Mouse (Mus musculus) cerebellum, adult 11-12 months (tissue): ENCODE data around the gene Rgs10.

Experiments used
- DNase-seq: peaks from one replicate; pipeline ENCODE4 v3.0.0; 2022

Gene Rgs10

DNA sequence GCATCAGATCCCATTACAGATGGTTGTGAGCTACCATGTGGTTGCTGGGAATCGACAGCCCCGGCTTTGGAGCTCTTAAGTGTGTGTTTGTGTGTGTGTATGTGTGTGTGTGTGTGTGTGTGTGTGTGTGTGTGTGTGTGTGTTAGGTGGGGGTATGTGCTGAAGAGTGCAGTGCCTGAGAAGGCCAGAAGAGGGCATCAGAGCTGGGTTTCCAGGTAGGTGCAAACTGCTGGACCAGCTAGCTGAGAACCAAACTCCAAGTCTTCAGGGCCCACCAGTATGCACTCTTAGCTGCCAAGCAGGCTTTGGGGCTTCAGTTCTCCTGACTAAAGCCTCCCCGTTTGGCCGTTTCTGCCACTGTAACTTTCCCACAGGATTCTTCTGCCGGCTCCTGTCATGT lies 10.3 kb downstream of the Rgs10 start:
- no peak for DNase-seq

DNA sequence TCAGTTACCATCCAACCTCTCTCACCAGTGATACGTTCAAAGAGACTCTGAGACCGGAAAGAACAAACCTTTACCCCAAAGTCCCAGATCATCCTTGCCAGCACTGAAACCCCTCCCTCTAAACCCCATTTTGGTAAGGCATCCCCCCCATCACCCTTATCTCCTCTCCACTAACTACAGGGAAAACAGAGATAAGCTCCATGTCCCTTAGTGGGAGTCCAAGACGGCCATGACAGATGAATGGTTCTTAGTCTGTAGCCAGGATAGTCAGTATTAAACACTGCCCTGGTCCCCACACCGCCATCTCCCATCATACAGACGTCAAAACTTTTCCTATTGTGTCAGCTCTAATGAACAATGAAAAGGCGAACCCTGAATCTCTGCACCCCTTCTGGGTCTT lies 14.6 kb downstream of the Rgs10 start:
- DNase-seq = no peak

DNA sequence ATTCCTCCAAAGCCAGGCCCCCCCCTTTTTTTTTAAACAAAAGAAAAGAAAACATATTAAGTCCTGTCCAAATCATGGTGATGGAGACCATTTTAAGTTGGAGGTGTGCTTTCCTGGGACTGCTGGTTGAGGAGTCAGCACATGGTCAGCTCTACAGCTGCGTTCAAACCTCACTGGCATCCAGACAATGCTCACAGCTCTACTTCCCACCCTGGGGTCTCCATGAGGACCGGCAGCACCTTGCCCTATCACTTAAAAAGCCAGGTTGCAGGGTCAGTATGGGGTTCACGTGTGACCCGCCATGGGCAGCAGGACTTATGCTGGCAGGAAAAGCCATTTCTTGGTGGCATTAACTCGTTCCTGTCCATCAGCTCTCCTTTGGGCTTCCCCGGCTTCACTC lies 15.0 kb downstream of the Rgs10 start:
- no peak for DNase-seq

DNA sequence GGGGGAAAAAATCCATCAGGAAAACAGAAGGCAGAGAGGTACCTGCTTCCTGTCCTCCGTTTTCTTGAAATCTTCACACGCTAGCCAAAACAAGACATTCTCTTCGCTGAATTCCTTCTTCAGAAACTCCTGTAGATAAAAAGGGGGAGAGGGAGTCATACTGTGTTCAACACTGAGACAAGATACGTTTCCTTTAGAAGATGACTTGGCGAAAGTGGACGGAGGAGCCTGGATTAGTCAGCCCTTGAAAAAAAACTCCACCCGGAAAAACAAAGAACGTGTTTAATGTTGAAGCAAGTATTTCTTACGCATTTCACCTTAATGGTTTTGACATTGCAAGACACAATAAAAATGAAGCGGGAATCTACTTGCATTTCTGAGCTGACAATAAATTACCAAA lies 15.4 kb downstream of the Rgs10 start:
- no peak for DNase-seq

DNA sequence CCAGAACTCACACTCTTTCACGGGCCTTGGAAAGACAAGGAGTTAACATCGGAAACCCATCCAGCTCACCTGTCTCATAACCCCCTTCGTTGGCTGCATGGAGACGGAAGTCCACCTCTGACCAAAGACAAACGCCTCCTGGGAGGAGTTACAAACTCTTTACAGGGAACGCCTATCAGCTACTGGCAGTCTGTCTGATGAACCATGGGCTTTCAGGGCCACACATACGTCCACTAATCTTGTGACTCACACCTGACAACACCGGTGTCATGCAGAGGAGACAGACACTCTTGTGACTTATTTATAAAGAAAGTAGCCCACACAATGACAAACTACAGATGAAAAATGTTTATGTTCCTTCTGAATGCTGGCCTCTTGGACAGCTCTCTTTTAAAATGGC lies 16.0 kb downstream of the Rgs10 start:
- DNase-seq = no peak

DNA sequence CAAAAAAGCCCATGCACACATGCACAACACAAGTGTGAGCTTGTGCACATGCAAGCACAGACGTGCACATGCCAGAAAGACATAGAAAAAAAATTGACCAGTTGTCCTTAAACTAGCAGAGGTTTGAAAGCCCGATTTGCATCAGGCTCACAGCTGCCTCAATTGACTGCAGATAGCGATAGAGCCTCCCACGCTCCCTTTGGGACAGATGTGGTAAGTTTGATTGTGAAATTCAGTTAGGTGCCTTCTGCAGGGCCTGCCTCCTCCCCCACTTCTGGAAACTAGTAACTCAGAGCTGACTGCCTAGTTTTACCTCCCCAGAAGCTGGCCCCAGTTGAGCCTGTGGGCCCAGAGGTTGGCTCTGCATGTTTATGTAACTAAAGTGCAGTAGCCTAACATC lies 19.9 kb downstream of the Rgs10 start:
- DNase-seq = no peak

DNA sequence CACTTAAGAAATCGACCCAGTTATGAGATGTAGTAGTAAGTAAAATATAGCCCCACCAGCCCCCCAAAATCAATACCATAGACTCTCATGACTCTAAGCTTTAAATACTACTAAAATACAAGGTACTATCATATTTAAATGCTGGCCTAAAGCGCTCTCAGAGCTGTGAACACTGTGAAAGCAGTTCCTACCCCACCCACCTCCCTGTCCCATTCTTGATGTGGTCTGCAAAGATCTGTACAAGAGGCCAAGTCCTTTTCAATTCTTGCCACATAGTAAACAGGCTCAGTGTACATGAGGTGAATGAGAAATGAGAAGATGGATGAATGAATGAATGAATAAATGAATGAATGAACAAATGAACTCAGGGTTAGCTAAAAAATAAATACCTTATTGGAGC lies 21.5 kb downstream of the Rgs10 start:
- DNase-seq = no peak

DNA sequence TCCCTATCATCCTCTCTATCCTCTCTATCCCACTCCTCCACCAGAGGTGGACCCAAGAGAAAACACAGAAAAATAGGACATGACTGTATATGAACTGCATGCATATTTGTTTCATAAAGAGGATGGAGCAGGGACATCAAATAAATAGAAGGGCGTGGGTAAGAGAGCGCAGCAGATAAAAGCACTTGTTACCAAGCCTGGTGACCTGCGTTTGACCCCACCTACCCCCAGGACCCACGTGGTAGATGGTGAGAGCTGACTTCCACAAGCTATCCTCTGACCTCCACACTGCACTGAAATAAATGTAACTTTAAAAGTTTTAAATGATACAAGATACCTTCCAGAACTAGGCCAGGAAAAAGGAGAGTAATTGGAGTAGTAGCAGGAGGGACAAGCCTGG lies 24.8 kb downstream of the Rgs10 start:
- DNase-seq = no peak

DNA sequence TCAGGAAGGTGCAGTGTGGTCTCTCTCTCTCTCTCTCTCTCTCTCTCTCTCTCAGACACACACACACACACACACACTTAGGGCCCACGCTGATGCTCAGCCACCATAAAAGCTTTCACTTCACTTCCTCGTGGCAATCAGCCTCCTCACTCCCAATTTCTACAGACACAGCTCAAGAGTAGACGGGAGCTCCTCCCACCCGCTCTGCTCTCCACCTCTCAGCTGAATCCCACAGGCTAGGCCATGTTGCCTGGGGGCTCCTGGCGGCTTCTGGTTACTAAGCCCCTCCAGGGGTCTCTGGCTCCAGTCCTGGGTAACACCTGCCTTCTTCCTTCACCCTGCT lies 25.6 kb downstream of the Rgs10 start:
- no peak for DNase-seq

DNA sequence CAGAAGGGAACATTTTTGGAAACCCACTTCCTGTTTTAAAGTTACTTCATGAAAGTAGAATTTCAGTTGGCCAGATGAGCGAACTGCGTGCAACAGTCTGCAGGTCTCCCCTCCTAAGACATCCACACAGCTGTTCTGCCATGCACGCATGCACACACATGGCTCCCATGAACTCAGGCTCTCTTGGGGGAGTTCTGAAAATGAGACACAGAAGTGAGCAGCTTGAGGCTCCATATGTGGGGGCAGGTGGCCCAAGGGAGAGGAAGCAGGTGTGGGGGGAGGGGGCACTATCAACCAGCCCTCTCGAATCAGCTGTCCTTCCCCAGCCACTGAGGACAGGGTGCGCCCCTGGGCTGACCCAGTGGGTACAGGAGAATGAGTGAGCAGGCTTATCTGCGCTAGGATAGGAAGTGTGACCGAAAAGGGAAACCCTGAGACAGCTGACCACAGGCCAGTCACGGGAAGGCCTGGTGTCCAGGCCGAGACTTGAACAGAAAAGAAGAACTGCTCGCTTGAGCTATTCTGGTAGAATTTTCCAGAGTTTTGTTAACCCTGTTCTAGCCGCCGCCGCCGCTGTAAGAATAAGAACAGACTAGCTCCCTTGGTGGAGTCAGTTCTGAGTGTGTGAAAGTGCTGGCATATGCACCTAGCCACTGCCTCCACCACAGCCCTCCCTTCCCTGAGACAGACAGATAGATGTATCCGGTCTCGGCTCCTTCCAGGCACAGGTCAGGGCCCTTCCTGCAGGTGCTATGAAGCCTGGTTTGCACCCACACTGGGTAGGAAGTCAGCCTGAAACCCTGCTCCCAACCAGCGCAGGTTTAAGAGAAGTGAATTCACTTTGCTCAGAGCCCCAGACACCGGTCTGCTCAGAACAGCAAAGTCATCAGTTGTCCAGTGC lies 26.2 kb downstream of the Rgs10 start:
- DNase-seq = no peak

DNA sequence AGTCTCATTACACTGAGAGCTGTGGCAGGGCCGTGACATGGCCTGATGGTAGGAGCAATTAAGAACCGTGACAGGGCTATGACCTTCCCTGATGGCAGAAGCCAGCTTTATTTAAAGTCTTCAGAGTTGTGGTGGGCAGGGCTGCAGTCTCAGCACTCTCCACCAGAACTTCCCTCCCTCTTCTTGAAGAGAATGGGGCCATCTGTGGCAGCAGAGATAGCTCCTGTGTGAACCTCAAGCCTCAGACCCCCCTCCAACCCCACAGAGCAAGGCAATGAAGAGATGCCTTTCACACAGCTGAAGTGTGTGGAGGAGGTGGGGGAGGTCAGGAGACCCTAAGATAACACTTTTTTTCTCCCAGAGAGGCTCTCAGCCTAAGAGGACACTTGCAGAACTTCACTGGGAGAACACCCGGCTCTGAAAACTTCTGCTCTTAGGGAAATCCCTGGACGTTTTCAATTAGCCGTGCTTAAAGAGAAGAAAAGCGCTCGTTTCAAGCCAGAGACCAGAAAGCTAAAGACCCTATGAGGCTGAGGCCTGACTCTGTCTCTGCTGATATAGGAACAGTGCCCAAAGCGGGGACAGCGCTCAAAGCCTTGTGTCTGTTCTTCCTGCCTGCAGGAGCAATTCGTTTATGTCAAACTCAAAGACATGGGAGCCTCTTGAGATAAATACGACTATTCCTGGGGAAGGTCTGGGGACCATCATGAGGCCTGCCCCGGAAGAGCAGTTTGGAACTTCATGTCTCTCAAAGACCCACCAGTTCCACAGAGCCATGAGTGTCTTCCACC lies 27.1 kb downstream of the Rgs10 start:
- DNase-seq = no peak

DNA sequence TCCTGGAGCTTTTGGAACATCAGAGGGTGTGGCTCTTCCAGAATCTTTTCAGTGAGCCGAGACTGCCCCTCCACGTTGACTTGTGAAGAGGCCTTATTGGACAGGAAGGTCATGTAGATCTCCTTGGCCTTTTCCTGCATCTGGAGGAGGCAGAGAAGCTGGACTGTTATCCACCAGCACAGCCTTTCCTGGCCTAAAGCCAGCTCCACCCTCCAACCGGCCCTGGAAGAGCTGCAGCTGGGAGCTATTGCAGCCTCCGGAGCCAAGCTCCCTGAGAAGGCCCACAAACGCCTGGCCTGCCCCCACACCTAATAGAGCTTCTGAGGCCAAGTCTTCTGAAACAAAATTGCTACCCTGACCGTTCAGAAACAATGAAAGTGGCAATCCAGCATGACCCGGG lies 29.6 kb downstream of the Rgs10 start:
- no peak for DNase-seq

DNA sequence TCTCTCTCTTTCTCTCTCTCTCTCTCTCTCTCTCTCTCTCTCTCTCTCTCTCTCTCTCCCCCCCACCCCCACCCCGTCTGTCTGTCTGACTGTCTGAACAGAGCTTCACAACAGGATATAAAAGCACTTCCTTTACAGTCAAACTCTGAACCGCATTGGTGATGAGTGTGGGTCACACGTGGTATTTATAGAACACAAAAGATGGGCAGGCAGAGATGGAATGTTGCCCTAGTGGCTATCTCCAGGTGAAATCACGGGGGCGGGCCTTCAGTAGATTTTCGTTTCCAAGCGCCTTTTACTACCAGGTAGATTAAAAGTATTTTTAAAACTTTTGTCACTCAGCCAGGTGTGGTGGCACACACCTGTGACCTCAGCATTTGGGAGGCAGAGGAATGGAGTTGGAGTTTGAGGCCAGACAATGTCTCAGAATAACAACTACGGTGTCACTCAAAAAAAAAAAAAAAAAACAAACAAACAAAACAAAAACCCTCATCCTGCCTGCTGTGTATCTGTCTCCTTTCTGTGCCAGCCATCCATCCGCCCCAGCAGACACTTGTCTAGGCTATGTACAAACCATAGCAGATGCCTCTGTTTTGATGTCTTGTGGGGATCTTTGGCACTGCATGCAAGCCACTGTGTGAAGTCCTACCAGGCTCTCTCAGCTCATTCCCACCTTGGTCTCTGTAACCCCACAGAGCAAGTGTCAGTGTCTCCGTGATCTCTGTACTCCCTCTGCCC lies 34.7 kb downstream of the Rgs10 start:
- no peak for DNase-seq

DNA sequence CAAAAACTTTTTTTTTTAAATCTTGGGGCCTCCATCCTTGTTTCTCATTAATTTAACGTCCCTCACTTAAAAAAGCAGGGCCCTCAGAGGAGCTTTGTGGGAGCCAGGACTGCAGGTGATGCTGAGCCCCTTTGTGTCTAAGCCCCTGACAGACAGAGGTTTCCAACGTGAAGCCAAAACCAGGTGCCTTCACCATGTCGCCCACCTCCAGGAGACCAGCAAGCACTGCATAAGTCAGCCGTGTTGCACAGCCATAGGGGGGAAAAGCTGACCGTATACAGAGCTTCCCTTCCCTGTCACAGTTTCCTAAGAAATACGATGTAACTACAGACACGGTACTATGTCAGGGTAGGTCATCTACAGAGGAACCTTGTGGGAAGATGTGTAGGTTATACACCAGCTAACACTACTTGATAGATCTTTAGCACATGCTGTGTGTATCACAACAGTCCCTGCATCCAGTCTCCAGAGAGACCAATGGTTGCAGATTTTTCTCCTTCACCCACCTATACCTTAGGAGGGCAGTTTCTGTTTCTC lies 35.3 kb downstream of the Rgs10 start:
- no peak for DNase-seq

DNA sequence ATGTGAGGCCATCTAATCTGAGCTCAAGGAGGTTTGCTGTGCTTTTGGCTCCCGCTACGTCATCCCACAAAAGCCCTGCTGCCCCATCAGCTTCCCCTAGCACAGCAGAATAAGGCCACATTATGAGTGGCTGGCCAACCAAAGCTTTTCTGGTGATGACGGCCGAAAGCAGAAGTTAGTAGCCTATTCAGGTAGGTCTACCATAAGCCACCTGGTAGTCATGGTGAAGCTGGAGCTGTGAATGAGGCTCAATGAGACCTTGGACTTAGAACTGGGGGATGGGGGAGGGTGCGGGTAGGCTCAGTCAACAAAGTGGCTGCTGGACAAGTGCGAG lies 36.1 kb downstream of the Rgs10 start:
- DNase-seq = no peak

DNA sequence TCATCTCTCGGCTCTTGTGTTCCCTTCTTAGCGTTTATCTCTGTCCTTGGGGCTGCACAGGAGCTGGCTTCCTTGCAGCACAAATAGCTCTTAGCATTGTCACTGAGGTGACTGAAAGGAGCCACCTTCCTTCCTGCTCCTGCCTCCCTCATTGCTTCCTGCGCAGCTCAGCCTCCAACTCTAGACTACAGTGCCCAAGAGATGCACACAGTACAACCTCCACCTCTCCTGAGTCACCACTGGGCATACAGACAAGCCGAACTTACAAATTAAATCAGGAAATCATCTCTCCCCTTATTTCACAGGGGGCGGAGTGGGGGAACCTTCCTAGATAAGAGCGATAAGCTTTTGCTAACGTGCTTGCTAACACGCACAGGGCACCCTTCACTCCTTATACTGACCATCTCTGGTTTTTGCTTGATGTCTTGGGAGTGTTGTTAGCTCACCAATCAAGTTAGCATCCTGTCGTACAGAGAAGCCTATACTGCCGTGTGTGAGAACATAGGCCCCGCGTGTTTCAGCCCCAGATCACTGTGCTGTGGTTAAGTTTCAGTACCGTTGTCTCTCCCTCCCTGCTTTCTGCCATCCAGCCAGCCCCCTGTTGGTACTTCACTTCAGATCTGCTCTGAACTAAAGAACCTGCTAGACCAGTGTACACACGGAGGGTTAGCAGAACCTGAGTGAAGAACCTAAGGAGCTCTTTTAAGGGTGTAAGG lies 36.6 kb downstream of the Rgs10 start:
- DNase-seq = no peak

DNA sequence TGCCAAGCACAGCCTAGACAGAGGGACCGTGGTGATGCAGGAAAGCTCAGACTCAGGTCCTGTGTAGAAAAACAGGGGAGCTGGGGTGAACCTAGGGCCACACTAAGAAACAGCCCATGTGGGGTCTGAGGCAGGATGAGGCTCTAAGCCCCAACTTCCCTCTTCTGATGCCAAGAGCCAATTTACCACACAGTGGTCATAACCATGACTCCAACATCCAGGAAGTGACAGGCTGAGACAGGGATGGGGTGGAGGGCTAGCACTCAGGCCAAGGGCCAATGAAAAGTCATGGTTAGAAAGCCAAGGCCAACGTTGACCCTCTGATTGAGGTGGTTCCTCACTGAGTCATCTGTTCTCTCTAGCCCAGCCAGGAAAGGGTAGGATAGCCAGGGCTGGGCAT lies 37.6 kb downstream of the Rgs10 start:
- DNase-seq = no peak

DNA sequence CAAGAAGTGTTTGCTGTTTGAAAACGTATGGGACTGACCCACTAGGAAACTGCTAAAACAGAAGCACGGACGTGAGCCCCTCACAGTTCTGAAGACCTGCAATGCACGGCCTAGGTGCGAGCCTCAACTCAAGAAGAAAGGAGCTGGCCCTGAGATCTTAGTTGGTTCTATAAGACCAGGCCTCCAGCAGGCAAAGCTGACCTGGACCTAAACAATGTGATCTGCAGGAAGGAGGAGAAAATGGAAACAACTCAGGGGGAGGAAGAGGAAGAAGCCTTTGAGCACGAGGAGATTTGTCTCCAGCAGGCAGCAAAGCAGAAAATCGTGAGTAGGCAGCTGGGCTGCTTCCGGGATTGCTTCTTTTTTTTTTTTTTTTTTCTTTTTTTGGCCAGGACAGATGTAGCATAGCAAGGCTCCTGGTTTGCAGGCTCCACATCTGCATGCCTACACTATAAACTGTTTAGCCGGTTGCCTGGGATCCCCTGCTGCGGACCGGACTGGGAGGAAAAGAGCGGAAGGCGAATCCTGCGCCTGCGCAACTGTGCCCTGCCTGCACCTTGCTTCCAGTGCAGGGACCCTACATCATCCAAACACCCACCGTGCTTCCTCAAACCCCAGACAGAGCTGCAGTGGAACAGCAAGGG lies 39.3 kb downstream of the Rgs10 start:
- no peak for DNase-seq

DNA sequence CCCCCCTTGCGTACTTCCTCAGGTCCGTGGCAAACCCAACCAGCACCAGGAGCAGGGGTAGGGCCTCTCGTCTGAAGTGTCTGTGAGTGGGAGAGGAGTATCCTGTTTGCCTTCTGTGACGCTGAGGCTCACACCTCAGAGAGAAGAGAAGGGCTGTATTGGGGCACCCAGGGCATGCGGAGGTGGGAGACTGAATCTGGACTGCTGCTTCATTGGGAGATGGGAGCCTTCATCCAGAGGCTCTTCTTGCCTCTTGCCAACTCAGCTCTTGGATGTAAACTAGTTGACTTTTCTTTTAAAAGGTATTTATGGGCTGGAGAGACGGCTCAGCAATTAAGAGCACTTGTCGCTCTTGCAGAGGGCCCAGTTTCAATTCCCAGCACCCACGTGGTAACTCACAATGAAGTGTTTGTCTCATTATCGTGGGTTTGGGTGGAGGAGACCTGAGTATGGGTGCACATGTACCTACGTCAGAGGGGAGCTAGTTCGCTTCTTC lies 42.3 kb downstream of the Rgs10 start:
- no peak for DNase-seq

DNA sequence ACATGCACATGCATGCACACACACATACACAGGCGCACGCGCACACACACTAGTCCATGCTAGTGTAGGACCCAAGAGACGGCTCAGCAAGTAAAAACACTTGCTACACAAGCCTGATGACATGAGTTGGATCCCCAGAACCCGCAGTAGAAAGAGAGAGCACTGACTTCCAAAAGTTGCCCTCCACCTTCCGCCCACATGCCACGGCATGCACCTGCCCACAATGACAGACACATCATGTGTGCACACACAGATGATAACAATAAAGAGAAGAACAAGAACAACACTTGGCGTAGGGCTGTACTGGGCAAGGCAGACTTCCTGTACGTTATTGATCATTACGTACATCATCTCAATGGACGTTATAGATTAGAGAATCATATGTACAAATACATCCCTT lies 44.4 kb downstream of the Rgs10 start:
- DNase-seq = no peak

DNA sequence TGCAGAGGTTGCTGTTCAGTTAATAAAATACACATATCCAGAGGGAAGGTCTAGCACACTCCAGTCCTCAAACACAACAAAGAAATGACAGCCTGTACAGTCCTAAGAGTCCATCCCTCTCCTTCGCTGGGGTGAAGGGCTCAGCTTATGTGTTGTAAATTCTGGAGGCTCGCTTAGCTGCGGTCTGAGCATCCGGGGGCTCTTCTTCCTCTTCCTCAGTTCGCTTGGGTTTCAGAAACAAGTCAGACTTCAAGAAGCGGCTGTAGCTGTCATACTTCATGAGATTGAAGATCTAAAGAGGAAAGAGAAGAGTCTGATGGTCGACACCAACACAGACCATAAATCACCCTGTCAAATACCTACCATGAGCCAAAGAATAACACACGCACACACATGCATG lies 44.8 kb downstream of the Rgs10 start:
- no peak for DNase-seq

DNA sequence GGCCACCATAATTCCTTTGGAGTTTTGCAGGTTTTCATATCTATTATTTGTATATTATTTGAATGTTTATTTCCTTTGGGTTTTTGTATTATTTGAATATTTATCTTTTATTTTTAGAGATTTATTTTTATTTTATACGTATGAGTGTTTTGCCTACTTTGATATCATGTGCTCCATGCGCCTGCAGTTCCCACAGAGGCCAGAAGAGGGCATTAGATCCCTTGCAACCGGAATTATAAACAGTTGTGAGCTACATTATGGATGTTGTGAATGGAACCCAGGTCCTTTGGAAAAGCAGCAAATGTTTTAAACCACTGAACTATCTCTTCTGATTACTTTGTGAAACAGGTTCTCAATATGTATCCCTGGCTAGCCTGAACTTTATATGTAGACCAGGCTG lies 46.2 kb downstream of the Rgs10 start:
- no peak for DNase-seq
